Mouse (Mus musculus): Measurements from ENCODE around the gene Zfp273.
"Not testable (repeated sequence)": the region's sequence is repeated elsewhere in the genome, so short reads cannot be mapped to it uniquely, and the experiment has no call there.

The Zfp273 gene

GRCm38 (mm10) chr13:67862508-67862907 lies 49.0 kb downstream of the Zfp273 start:
- in situ Hi-C loops (cut with MboI; ENCODE audit: unreplicated experiment in 2 of 2), result no loop called here

DNA sequence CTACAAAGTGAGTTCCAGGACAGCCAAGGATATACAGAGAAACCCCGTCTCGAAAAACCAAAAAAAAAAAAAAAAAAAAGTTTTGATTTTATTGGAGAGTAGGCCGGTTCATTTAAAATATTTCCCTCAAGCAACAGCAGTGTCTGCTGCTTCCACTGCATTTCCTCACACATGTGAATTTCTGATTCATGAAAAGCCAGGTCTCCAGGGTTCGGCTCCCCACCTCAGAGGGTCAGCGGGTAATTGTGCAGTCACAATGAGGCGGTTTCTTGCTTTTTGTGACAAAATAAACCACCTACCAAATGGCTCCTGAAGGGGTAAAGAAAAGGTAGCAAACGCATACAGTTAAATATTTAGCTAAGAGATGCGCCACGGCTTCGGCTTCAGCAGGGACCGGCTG lies 49.5 kb downstream of the Zfp273 start, which contains the start of gene BC048507:
Gene BC048507 (plus strand): TSS at position 301 of the 400 bp plus-strand sequence.
- in situ Hi-C loops (cut with MboI; ENCODE audit: unreplicated experiment in 2 of 2), result no loop called here

- in situ Hi-C loops (cut with MboI; ENCODE audit: unreplicated experiment in 2 of 2), result no loop called here
These were observed 51.3 kb downstream of the Zfp273 start for GRCm38 (mm10) chr13:67864764-67865350.

DNA sequence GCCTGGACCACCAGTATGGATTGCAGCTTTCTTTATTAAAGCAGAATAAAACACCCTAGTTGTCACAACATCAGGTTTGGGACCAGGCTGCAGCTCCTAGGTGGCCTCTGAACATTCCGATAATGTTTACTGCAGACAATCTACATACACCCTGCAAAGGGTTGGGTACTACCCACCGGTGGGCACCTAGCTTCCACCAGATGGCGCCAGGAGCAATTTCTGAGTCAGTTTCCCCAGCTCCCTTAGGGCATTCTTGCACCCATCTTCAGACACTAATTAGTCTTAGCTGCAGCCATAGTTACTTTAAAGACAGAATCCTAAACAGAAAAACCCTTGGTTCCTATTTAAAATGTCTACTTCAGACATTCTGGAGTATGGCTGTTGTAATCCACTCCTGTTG lies 54.4 kb downstream of the Zfp273 start:
- in situ Hi-C loops (cut with MboI; ENCODE audit: unreplicated experiment in 2 of 2), result no loop called here

GRCm38 (mm10) chr13:67876049-67876698 lies 62.6 kb downstream of the Zfp273 start:
- in situ Hi-C loops (cut with MboI; ENCODE audit: unreplicated experiment in 2 of 2), result not testable (repeated sequence)

Data from v-Abl transformed pro-B cells (cell line).